Mouse (Mus musculus) layer of hippocampus, postnatal 10 days (tissue): Measurements from ENCODE around the gene Crtc1. TPM values are rescaled to one million over a fixed set of nuclear protein-coding genes. Genes with fewer than 3 reads are reported as not detected.

Experiments
- DNase-seq, 2 experiments: peaks; one replicate each; pipeline ENCODE4 v3.0.0; 2021; ENCODE audit warnings: low spot score in 2 of 2
- total RNA-seq, 2 experiments: library from RNA; stranded (reverse); gene quantifications; 2 replicates each; pipeline ENCODE4 v1.2.3; 2021

The Crtc1 gene
- total RNA-seq, 2 experiments from 2014 or later: 103 to 114 TPM

- no peak for DNase-seq
Observed at GRCm38 (mm10) chr8:70394269-70394998, 44.9 kb downstream of the Crtc1 start.

GRCm38 (mm10) chr8:70393087-70393486 is 46.3 kb downstream of the Crtc1 start:
- no peak for DNase-seq

- no peak for DNase-seq
Observed at GRCm38 (mm10) chr8:70389678-70390077, 49.7 kb downstream of the Crtc1 start.

- DNase-seq: peak; percentile 73 to 83
Observed at GRCm38 (mm10) chr8:70383287-70383686, 56.1 kb downstream of the Crtc1 start.

GRCm38 (mm10) chr8:70380069-70380468 is 59.3 kb downstream of the Crtc1 start:
- DNase-seq: peak in 1 of 2 experiments; percentile 27

- no peak for DNase-seq
Observed at GRCm38 (mm10) chr8:70377049-70377448, 62.3 kb downstream of the Crtc1 start.

- DNase-seq: no peak
Observed at GRCm38 (mm10) chr8:70376275-70376741, 63.1 kb downstream of the Crtc1 start.

- DNase-seq: no peak
Observed at GRCm38 (mm10) chr8:70375212-70375859, 64.0 kb downstream of the Crtc1 start.

- DNase-seq: peak in 1 of 2 experiments; percentile 54
Observed at GRCm38 (mm10) chr8:70374318-70374927, 65.0 kb downstream of the Crtc1 start.

- DNase-seq: no peak
Observed at GRCm38 (mm10) chr8:70373397-70374317, 65.7 kb downstream of the Crtc1 start, which contains the start of gene Comp. Gene Comp (plus strand): TSS chr8:70373558.

- DNase-seq: no peak
Observed at GRCm38 (mm10) chr8:70371951-70372350, 67.4 kb downstream of the Crtc1 start.

- no peak for DNase-seq
Observed at GRCm38 (mm10) chr8:70370476-70370875, 68.9 kb downstream of the Crtc1 start.

GRCm38 (mm10) chr8:70366588-70366987 is 72.8 kb downstream of the Crtc1 start:
- DNase-seq: no peak

GRCm38 (mm10) chr8:70364066-70364465 is 75.3 kb downstream of the Crtc1 start:
- DNase-seq: no peak

GRCm38 (mm10) chr8:70361484-70362032 is 77.8 kb downstream of the Crtc1 start:
- no peak for DNase-seq

GRCm38 (mm10) chr8:70360769-70361168 is 78.6 kb downstream of the Crtc1 start:
- peak in 1 of 2 experiments; percentile 27 for DNase-seq

GRCm38 (mm10) chr8:70359411-70359810 is 80.0 kb downstream of the Crtc1 start:
- no peak for DNase-seq

- DNase-seq: no peak
Observed at GRCm38 (mm10) chr8:70356111-70356510, 83.3 kb downstream of the Crtc1 start.

GRCm38 (mm10) chr8:70354004-70354403 is 85.4 kb downstream of the Crtc1 start:
- DNase-seq: no peak

- peak; percentile 100 for DNase-seq
Observed at GRCm38 (mm10) chr8:70353194-70353817, 86.1 kb downstream of the Crtc1 start, which contains the start of gene Upf1. Gene Upf1 (minus strand): TSS chr8:70353278.
